Mouse (Mus musculus): Measurements from ENCODE around the gene Idua.

DNA sequence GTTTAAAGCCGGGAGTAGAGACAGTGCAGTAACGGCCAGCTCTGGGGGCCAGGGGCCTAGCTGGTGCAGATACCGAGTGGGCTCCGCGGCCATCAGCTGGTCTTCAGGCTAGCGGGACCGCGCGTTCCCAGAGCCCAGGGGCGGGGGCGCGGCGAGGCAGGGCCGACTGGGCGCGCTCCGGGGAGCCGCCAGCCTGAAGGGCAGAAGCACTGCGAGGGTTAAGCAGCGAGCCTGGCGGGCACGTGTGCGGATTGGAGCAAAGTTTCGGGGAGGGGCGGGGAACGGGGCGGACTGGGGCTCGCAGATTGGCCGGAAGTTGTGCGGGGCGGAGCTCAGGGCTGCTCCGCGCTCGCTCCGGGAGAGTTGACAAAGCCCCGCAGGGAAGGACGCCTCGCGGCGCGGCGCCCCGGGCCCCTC, 33.7 kb downstream of the Idua start:
- TF ChIP-seq CTCF (IDR thresholded peaks at IDR 0.05; ENCODE audit: extremely low read depth, insufficient read depth, insufficient read length, insufficient replicate concordance) (no peak), POLR2A (IDR thresholded peaks at IDR 0.05; ENCODE audit: low read depth, low read length) (no peak)
